Mouse (Mus musculus): Measurements from ENCODE around the gene Polrmt.

DNA sequence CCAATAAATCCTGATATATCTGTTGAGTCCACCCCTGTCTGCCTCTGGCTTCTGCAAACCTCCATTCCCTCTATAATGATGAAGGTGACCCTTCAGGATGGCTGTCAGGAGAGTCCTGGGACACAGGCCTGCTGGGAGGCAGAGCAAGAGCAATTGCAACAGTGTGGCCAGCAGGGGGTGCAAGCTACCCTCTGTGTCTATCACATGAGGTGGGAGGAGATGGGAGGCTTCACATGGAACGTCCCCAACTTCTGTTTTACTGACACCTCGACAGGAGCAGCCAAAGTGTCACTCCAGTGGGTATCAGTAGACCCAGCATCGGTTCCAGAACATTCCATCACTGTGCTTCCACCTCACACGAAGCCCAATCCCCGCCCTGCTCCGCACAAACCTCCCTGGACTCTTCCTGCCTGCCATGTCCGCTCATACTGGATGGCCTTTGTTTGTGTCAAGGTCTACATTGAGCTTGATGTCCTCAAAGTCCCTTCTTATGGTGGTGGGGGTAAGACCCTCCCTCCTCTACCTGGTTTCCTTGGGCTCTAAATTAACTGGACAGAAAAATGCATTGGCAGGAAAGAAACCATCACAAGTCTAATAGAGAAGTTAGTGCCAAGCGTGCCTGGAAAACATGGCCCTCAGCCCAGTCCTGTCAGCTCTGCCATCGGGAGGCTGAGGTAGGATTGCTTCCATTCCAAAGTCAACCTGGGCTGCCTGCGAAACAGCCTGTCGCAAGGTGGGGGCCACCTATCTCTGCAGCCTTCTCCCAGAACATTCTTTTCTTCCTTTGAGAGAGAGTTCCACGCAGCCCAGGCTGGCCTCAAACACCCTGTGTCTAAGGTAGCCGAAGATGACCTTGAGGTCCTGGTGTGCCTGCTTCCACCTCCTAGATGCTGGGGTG lies 50.9 kb downstream of the Polrmt start:
- no peak for TF ChIP-seq POLR2A (IDR thresholded peaks at IDR 0.05; ENCODE audit: insufficient read depth, low read depth, low read length)
- TF ChIP-seq CTCF (IDR thresholded peaks at IDR 0.05; ENCODE audit: insufficient read depth, low read depth, low read length), result peak; percentile 50; the same call in 1 of the 2 replicates

Measured in olfactory bulb, adult 2 months (tissue).